Mouse (Mus musculus) G1E (cell line): ENCODE data around the gene Nccrp1. TPM values are rescaled to one million over a fixed set of nuclear protein-coding genes. Genes with fewer than 3 reads are reported as not detected.
"Not testable (repeated sequence)": the region's sequence is repeated elsewhere in the genome, so short reads cannot be mapped to it uniquely, and the experiment has no call there.

ENCODE experiments used
- ATAC-seq: 2 replicates; pipeline ENCODE4 v1.8.0; 2016; ENCODE audit warnings: mild to moderate bottlenecking; ENCODE audit not compliant: insufficient number of reproducible peaks, poor library complexity, low FRiP score, severe bottlenecking; ENCODE audit errors: extremely low read depth
- DNase-seq: peaks from one replicate; pipeline ENCODE4 v3.0.0; 2012; ENCODE audit warnings: low spot score
- H3K27me3 ChIP-seq: 2 replicates; pipeline ENCODE4 v1.6.1; 2012; ENCODE audit warnings: mild to moderate bottlenecking, low read length, inconsistent platforms; ENCODE audit not compliant: insufficient read depth
- H3K36me3 ChIP-seq: replicated peaks from 2 replicates; pipeline ENCODE3; 2012; ENCODE audit warnings: mild to moderate bottlenecking, inconsistent platforms
- H3K4me1 ChIP-seq: 2 replicates; pipeline ENCODE4 v1.6.1; 2012; ENCODE audit warnings: low read depth, low read length, inconsistent platforms, mixed read lengths; ENCODE audit not compliant: insufficient read depth
- H3K4me3 ChIP-seq: 2 replicates; pipeline ENCODE4 v1.5.1; 2012; ENCODE audit warnings: low read depth, mild to moderate bottlenecking, inconsistent platforms, low read length, moderate library complexity, mixed read lengths
- H3K9me3 ChIP-seq: replicated peaks from 2 replicates; pipeline ENCODE4 v1.6.1; 2012; ENCODE audit warnings: inconsistent platforms
- CTCF ChIP-seq: IDR thresholded peaks from 2 replicates; pipeline ENCODE4 v1.5.1; 2012; ENCODE audit warnings: low read depth, low read length, inconsistent platforms, mixed read lengths
- GATA1 ChIP-seq: IDR thresholded peaks from 2 replicates; pipeline ENCODE4 v1.6.1; 2012; ENCODE audit warnings: borderline replicate concordance, low read length, inconsistent platforms, mixed read lengths
- GATA2 ChIP-seq: IDR thresholded peaks from 2 replicates; pipeline ENCODE4 v1.6.1; 2012; ENCODE audit warnings: low read depth, low read length, inconsistent platforms, borderline replicate concordance
- POLR2AphosphoS5 ChIP-seq: IDR thresholded peaks from 2 replicates; pipeline ENCODE4 v1.6.1; 2012; ENCODE audit warnings: low read depth, low read length, inconsistent platforms; ENCODE audit not compliant: insufficient replicate concordance
- TAL1 ChIP-seq: conservative IDR thresholded peaks from 2 replicates; pipeline ENCODE4 v1.6.1; 2012; ENCODE audit warnings: low read depth, low read length, inconsistent platforms, mixed read lengths
- polyA plus RNA-seq: library from polyadenylated mRNA; stranded (reverse); fragments of >175 nt; gene quantifications from 2 replicates; pipeline ENCODE4 v1.2.3, GENCODE M21; 2012
- total RNA-seq, 2 experiments: library from RNA; stranded (forward) in 1 of 2; stranded (reverse) in 1 of 2; fragments of 200-1000 nt in 1 of 2; fragments of >200 nt in 1 of 2; fragmentation: Nextera tagmentation in 1 of 2; gene quantifications; 2 replicates each; pipeline ENCODE4 v1.2.3; 2014 to 2017

Gene Nccrp1
- total and polyA plus RNA-seq, 3 experiments, result 0.07 TPM; not detected in 2

GRCm38 (mm10) chr7:28544051-28544601 is 2.9 kb downstream of the Nccrp1 start:
- DNase-seq, result no peak
- no peak overlapping the region for H3K4me3 ChIP-seq
- H3K9me3 ChIP-seq, result peaks cover 17% of the 10 kb centered on the region
- no peak for ATAC-seq
- H3K4me1 ChIP-seq, result peaks cover 9% of the 10 kb centered on the region
- H3K36me3 ChIP-seq, result no peaks in the 10 kb centered on the region
- H3K27me3 ChIP-seq, result peaks cover 27% of the 10 kb centered on the region; the same call in 1 of the 2 replicates
- TF ChIP-seq GATA1, result no peak
- TF ChIP-seq CTCF, result no peak
- no peak for TF ChIP-seq POLR2AphosphoS5
- TF ChIP-seq GATA2, result no peak
- no peak for TF ChIP-seq TAL1

GRCm38 (mm10) chr7:28540526-28540925 is 6.5 kb downstream of the Nccrp1 start, which contains the start of gene Sycn:
Gene Sycn (plus strand): TSS chr7:28540885.
- TF ChIP-seq GATA1 (no peak), CTCF (no peak), GATA2 (no peak), TAL1 (no peak), POLR2AphosphoS5 (no peak)
- Histone ChIP-seq H3K36me3 (no peaks in the 10 kb centered on the region), H3K4me3 (no peak within 1 kb of the TSS), H3K9me3 (peaks cover 34% of the 10 kb centered on the region), H3K27me3 (peaks cover 11% of the 10 kb centered on the region; the same call in 1 of the 2 replicates), H3K4me1 (peaks cover 6% of the 10 kb centered on the region)
- no peak for ATAC-seq
- no peak for DNase-seq

DNA sequence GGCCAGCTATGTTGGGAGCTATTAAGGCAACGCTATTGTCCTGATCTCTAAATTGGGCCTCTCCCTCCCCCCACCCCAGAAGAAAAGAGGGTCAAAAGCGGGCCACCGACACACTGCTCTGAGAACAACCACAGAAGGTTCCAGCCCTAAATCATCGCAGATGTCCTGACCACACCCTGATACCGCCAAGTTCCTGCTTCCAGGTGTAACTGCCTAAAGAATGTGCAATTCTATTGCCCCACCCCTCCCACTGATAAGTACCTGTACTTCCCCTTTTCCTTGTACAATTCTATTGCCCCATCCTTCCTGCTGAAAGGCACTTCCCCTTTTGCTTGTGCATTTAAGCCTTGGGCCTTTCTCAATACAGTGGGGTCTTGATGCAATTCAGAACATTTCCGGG is 8.2 kb downstream of the Nccrp1 start:
- H3K27me3 ChIP-seq, ATAC-seq, DNase-seq, H3K36me3 ChIP-seq, H3K4me1 ChIP-seq, H3K4me3 ChIP-seq: not testable (repeated sequence)
- H3K9me3 ChIP-seq, result peaks cover 34% of the 10 kb centered on the region

GRCm38 (mm10) chr7:28532005-28532404 is 15.0 kb downstream of the Nccrp1 start:
- H3K27me3 ChIP-seq, result peaks cover 16% of the 10 kb centered on the region; the same call in 1 of the 2 replicates
- no peaks in the 10 kb centered on the region for H3K36me3 ChIP-seq
- H3K4me3 ChIP-seq, result no peak overlapping the region
- peaks cover 6% of the 10 kb centered on the region for H3K4me1 ChIP-seq
- ATAC-seq (no peak), DNase-seq (no peak)
- no peak for TF ChIP-seq GATA1
- no peak for TF ChIP-seq CTCF
- no peak for TF ChIP-seq GATA2
- TF ChIP-seq POLR2AphosphoS5, result no peak
- TF ChIP-seq TAL1, result no peak
- H3K9me3 ChIP-seq, result no peaks in the 10 kb centered on the region

DNA sequence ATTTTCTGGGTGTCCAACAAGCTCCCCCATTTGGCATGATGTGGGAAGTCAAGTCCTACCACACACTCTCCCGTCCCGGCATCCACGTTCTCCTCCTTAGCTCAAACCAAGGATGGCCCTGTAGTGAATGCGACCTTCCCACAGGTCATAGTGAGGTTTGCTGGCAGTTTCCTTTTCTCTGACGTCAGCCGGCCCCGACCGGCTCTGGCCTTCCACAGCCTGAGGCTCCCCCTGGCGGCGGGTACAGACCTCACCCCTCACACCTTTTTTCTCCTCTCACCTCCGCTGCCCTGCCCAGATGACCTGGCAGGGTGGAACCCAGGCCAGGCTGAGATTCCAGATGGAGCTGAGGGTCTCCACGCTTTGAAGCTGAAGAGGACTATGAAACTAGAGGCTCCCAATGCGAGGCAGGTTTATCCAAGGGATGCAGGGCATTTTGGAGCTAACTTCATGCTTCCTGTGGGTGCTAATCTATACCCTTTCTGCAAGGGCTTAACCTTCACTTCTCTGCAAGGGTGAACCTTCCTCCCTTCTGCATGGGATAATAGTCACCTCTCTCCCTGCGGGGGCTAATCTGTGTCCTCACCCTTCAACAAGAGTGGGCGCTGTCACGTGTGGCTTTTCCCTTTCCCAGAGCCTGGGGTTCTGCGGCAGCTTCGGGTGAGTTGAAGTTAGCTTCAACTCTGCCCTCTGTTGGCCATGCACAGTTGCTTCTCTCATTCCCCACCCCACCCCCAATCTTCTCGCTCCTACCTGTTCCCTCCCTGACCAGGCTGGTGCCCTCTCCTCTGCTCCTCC is 18.9 kb downstream of the Nccrp1 start:
- H3K9me3 ChIP-seq, result no peaks in the 10 kb centered on the region
- TF ChIP-seq GATA1, result no peak
- no peak for TF ChIP-seq GATA2
- TF ChIP-seq POLR2AphosphoS5, result no peak
- no peak for TF ChIP-seq TAL1
- no peak; the same call in 1 of the 2 replicates for TF ChIP-seq CTCF
- 0 out of 2 replicates have a peak, but pooled peaks have one; percentile 34 for ATAC-seq
- H3K36me3 ChIP-seq, result no peaks in the 10 kb centered on the region
- peaks cover 21% of the 10 kb centered on the region; the same call in 1 of the 2 replicates for H3K27me3 ChIP-seq
- peaks cover 6% of the 10 kb centered on the region for H3K4me1 ChIP-seq
- DNase-seq, result peak; percentile 77
- H3K4me3 ChIP-seq, result no peak overlapping the region

- not testable (repeated sequence) for H3K36me3 ChIP-seq, H3K4me3 ChIP-seq, H3K9me3 ChIP-seq, DNase-seq, H3K4me1 ChIP-seq, ATAC-seq
- H3K27me3 ChIP-seq, result peaks cover 11% of the 10 kb centered on the region
These were observed 24.5 kb downstream of the Nccrp1 start, which contains the start of gene Ifnl3 for GRCm38 (mm10) chr7:28522536-28522935. Gene Ifnl3 (plus strand): TSS chr7:28522836.
